Mouse (Mus musculus) limb, embryonic 12.5 days (tissue): Measurements from ENCODE around the gene Gm15097. TPM values are rescaled to one million over a fixed set of nuclear protein-coding genes. Genes with fewer than 3 reads are reported as not detected.
"Not testable (repeated sequence)": the region's sequence is repeated elsewhere in the genome, so short reads cannot be mapped to it uniquely, and the experiment has no call there.

Source experiments
- ATAC-seq: fragments of 200-750 bp; cut with Nextera tagmentation; 2 replicates; pipeline ENCODE4 v1.8.0; 2017; ENCODE audit warnings: low read depth, moderate TSS enrichment; ENCODE audit not compliant: insufficient number of reproducible peaks, insufficient read depth, low FRiP score, low TSS enrichment
- H3K27ac ChIP-seq: fragments of 300-500 bp; sonication (generic); 2 replicates; pipeline ENCODE4 v1.5.1; 2016; ENCODE audit warnings: mild to moderate bottlenecking, moderate library complexity
- H3K27me3 ChIP-seq: fragments of 300-500 bp; sonication (generic); 2 replicates; pipeline ENCODE4 v1.6.1; 2016; ENCODE audit warnings: mild to moderate bottlenecking, moderate library complexity
- H3K36me3 ChIP-seq: fragments of 300-500 bp; sonication (generic); 2 replicates; pipeline ENCODE4 v1.6.1; 2016; ENCODE audit warnings: mild to moderate bottlenecking, moderate library complexity
- H3K4me1 ChIP-seq: fragments of 300-500 bp; sonication (generic); replicated peaks from 2 replicates; pipeline ENCODE4 v1.6.1; 2016
- H3K4me2 ChIP-seq: fragments of 300-500 bp; sonication (generic); 2 replicates; pipeline ENCODE4 v1.6.1; 2016; ENCODE audit warnings: mild to moderate bottlenecking, moderate library complexity
- H3K4me3 ChIP-seq: fragments of 300-500 bp; sonication (generic); replicated peaks from 2 replicates; pipeline ENCODE4 v1.5.1; 2016; ENCODE audit warnings: mild to moderate bottlenecking
- H3K9ac ChIP-seq: fragments of 300-500 bp; sonication (generic); replicated peaks from 2 replicates; pipeline ENCODE4 v1.6.1; 2016; ENCODE audit warnings: mild to moderate bottlenecking, moderate library complexity
- H3K9me3 ChIP-seq: fragments of 300-500 bp; sonication (generic); 2 replicates; pipeline ENCODE4 v1.6.1; 2016; ENCODE audit warnings: mild to moderate bottlenecking, moderate library complexity
- WGBS: fragments of 180-500 bp; shearing (Covaris S2); methylation state at CpG from one replicate; pipeline ENCODE4 v1.1.7; 2016; 5-methylcytosine and 5-hydroxymethylcytosine counted together
- polyA plus RNA-seq: library from polyadenylated mRNA; unstranded; fragments of >200 nt; fragmentation: Nextera tagmentation; extraction: Ambion mirVana; gene quantifications from 2 replicates; pipeline ENCODE4 v1.2.1, GENCODE M21; 2016

The Gm15097 gene
- polyA plus RNA-seq: not detected in 2 replicates

- H3K27me3 ChIP-seq, ATAC-seq, H3K9ac ChIP-seq, H3K4me1 ChIP-seq, H3K36me3 ChIP-seq, H3K4me2 ChIP-seq, H3K27ac ChIP-seq, H3K4me3 ChIP-seq, H3K9me3 ChIP-seq: not testable (repeated sequence)
- no CpG with 5 or more reads among the region's 6 CpGs for WGBS
Observed at GRCm38 (mm10) chrX:149784173-149784572, at the start of gene Gm15097. Gene Gm15097 (plus strand): TSS chrX:149784473.

DNA sequence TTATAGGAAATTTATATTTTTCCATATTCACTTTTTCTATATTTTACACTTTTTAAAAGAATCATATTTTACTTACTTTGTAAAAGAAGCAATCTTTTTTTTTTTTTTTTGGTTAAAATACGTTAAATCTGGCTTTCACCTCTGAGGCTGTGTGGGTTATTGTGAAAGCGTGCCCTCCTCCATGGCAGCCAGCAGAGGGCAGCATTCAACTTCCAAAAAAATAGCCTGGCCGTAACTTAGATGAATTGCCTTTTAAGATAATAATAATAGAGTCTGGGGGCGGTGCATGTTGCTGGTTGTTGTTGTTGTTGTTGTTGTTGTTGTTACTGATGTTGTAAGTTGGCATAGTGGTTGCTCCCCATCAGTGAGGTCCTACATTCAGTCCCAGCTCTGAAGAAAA is 21.4 kb upstream of the Gm15097 start:
- not testable (repeated sequence) for ATAC-seq, H3K9me3 ChIP-seq, H3K36me3 ChIP-seq, H3K9ac ChIP-seq, H3K4me2 ChIP-seq, H3K27me3 ChIP-seq, H3K4me1 ChIP-seq, H3K27ac ChIP-seq, H3K4me3 ChIP-seq
- 49% methylated on average over 4 of the region's 4 CpGs for WGBS

- H3K27ac ChIP-seq, H3K9me3 ChIP-seq, H3K9ac ChIP-seq, H3K36me3 ChIP-seq, H3K4me1 ChIP-seq, H3K4me3 ChIP-seq, H3K4me2 ChIP-seq, ATAC-seq, H3K27me3 ChIP-seq: not testable (repeated sequence)
- 89% methylated on average over 6 of the region's 6 CpGs for WGBS
Observed at GRCm38 (mm10) chrX:149811178-149811577, 26.9 kb downstream of the Gm15097 start.

Other genes starting within 250 kb of the Gm15097 start
- not detected in 2 replicates for gene Gm10439, start 189.9 kb upstream of the Gm15097 start, polyA plus RNA-seq
- gene Gm15091, start 157.2 kb downstream of the Gm15097 start, polyA plus RNA-seq: not detected in 2 replicates